Mouse (Mus musculus) bone marrow, adult 2 months (tissue): ENCODE results near the gene Fam166a. TPM values are rescaled to one million over a fixed set of nuclear protein-coding genes. Genes with fewer than 3 reads are reported as not detected.

Source experiments
- H3K27ac ChIP-seq: fragments of 200-500 bp; 2 replicates; pipeline ENCODE4 v1.5.1; 2012; ENCODE audit warnings: low read depth, mild to moderate bottlenecking, control low read depth, inconsistent platforms, low read length; ENCODE audit not compliant: control insufficient read depth, poor library complexity, insufficient read depth
- H3K4me1 ChIP-seq: fragments of 200-500 bp; 2 replicates; pipeline ENCODE4 v1.6.1; 2011; ENCODE audit warnings: low read length; ENCODE audit not compliant: control insufficient read depth, insufficient read depth
- H3K4me3 ChIP-seq: fragments of 200-500 bp; replicated peaks from 2 replicates; pipeline ENCODE3; 2011; ENCODE audit warnings: mild to moderate bottlenecking, low read depth, low read length, control low read depth; ENCODE audit not compliant: control insufficient read depth
- CTCF ChIP-seq: fragments of 200-500 bp; IDR thresholded peaks from 2 replicates; pipeline ENCODE4 v1.5.1; 2011; ENCODE audit warnings: low read length, control low read depth; ENCODE audit not compliant: control insufficient read depth, insufficient read depth
- POLR2A ChIP-seq: fragments of 200-500 bp; IDR thresholded peaks from 2 replicates; pipeline ENCODE4 v1.6.1; 2011; ENCODE audit warnings: low read depth, mild to moderate bottlenecking, control low read depth, low read length, borderline replicate concordance; ENCODE audit not compliant: control insufficient read depth
- WGBS: fragments of 180-500 bp; shearing (Covaris S2); methylation state at CpG from one replicate; pipeline ENCODE4 v1.1.7; 2018; 5-methylcytosine and 5-hydroxymethylcytosine counted together
- polyA plus RNA-seq: library from polyadenylated mRNA; stranded (reverse); fragments of >200 nt; gene quantifications from 2 replicates; pipeline ENCODE4 v1.2.4, GENCODE M21; 2011; ENCODE audit warnings: low replicate concordance; ENCODE audit not compliant: missing spikeins, insufficient read depth, insufficient read length

Fam166a gene
- polyA plus RNA-seq, 1 experiment, result not detected

- H3K27ac ChIP-seq, result no peak overlapping the region
- no peaks in the 10 kb centered on the region for H3K4me1 ChIP-seq
- WGBS, result 85% methylated on average over 4 of the region's 4 CpGs
- no peak for TF ChIP-seq POLR2A
- TF ChIP-seq CTCF, result no peak
- no peak overlapping the region for H3K4me3 ChIP-seq
Measured at GRCm38 (mm10) chr2:25227406-25227805, 8.9 kb downstream of the Fam166a start.

GRCm38 (mm10) chr2:25228431-25228889, 9.9 kb downstream of the Fam166a start:
- H3K27ac ChIP-seq, result peak overlapping the region; percentile 74
- H3K4me3 ChIP-seq, result peak overlapping the region; percentile 54
- WGBS, result under 1% methylated on average over 7 of the region's 7 CpGs
- no peaks in the 10 kb centered on the region for H3K4me1 ChIP-seq
- TF ChIP-seq CTCF, result peak; percentile 99
- no peak for TF ChIP-seq POLR2A

- Histone ChIP-seq H3K4me1 (no peaks in the 10 kb centered on the region), H3K27ac (0 out of 2 replicates have a peak overlapping the region, but pooled peaks have one; percentile 74), H3K4me3 (no peak overlapping the region)
Measured at GRCm38 (mm10) chr2:25228995-25229530, 10.5 kb downstream of the Fam166a start.

GRCm38 (mm10) chr2:25229582-25229981, 11.0 kb downstream of the Fam166a start:
- TF ChIP-seq POLR2A (no peak), CTCF (no peak)
- 81% methylated on average over 5 of the region's 5 CpGs for WGBS
- no peak overlapping the region for H3K4me3 ChIP-seq
- H3K27ac ChIP-seq, result no peak overlapping the region
- no peaks in the 10 kb centered on the region for H3K4me1 ChIP-seq

More at GRCm38 (mm10) chr2:25228995-25229530, 10.5 kb downstream of the Fam166a start:
- WGBS, result 75% methylated on average over 6 of the region's 6 CpGs
- no peak for TF ChIP-seq POLR2A
- TF ChIP-seq CTCF, result no peak

GRCm38 (mm10) chr2:25230581-25230980, 12.0 kb downstream of the Fam166a start:
- no peak overlapping the region for H3K4me3 ChIP-seq
- no peak for TF ChIP-seq POLR2A
- no peak for TF ChIP-seq CTCF
- H3K27ac ChIP-seq, result no peak overlapping the region
- 86% methylated on average over 7 of the region's 7 CpGs for WGBS
- H3K4me1 ChIP-seq, result no peaks in the 10 kb centered on the region

GRCm38 (mm10) chr2:25231038-25231437, 12.5 kb downstream of the Fam166a start:
- no peak overlapping the region for H3K27ac ChIP-seq
- H3K4me1 ChIP-seq, result no peaks in the 10 kb centered on the region
- TF ChIP-seq POLR2A, result no peak
- no peak for TF ChIP-seq CTCF
- WGBS, result 81% methylated on average over 12 of the region's 12 CpGs
- no peak overlapping the region for H3K4me3 ChIP-seq

GRCm38 (mm10) chr2:25233421-25233820, 14.9 kb downstream of the Fam166a start:
- H3K27ac ChIP-seq, result no peak overlapping the region
- no peaks in the 10 kb centered on the region; the same call in 1 of the 2 replicates for H3K4me1 ChIP-seq
- no peak overlapping the region for H3K4me3 ChIP-seq
- WGBS, result 10% methylated on average over 4 of the region's 4 CpGs
- TF ChIP-seq POLR2A, result no peak
- no peak for TF ChIP-seq CTCF

- no peaks in the 10 kb centered on the region; the same call in 1 of the 2 replicates for H3K4me1 ChIP-seq
- WGBS, result 51% methylated on average over 3 of the region's 3 CpGs
- TF ChIP-seq POLR2A (no peak), CTCF (no peak)
Measured at GRCm38 (mm10) chr2:25234050-25234449, 15.5 kb downstream of the Fam166a start, which contains the start of gene Slc34a3. Gene Slc34a3 (minus strand): TSS chr2:25234364.

More at GRCm38 (mm10) chr2:25234050-25234449, 15.5 kb downstream of the Fam166a start, which contains the start of gene Slc34a3:
- Histone ChIP-seq H3K27ac (no peak within 1 kb of the TSS), H3K4me3 (no peak within 1 kb of the TSS)
